Mouse (Mus musculus): ENCODE measurements around the gene Ran. TPM values are rescaled to one million over a fixed set of nuclear protein-coding genes. Genes with fewer than 3 reads are reported as not detected.

Gene Ran
- polyA plus RNA-seq, 1 experiment = 49.7 TPM

GRCm38 (mm10) chr5:129045641-129046580 is 26.0 kb downstream of the Ran start:
- WGBS = 77% methylated on average over 26 of the region's 26 CpGs

GRCm38 (mm10) chr5:129049372-129049771 is 29.5 kb downstream of the Ran start:
- no peaks in the 10 kb centered on the region for H3K36me3 ChIP-seq (ENCODE audit: control insufficient read depth, insufficient read depth, low read length)
- TF ChIP-seq CTCF (IDR thresholded peaks at IDR 0.05; ENCODE audit: extremely low read depth, insufficient read depth, insufficient read length, insufficient replicate concordance) (no peak), POLR2A (IDR thresholded peaks at IDR 0.05; ENCODE audit: low read depth, low read length) (no peak)
- 87% methylated on average over 9 of the region's 9 CpGs for WGBS
- no peaks in the 10 kb centered on the region for H3K4me1 ChIP-seq (ENCODE audit: control insufficient read depth, insufficient read depth, insufficient read length)
- no peaks in the 10 kb centered on the region for H3K27me3 ChIP-seq (ENCODE audit: control insufficient read depth, insufficient read depth, low read length)
- no peak overlapping the region for H3K27ac ChIP-seq (ENCODE audit: insufficient read depth, low read length)
- DNase-seq (ENCODE audit: low read depth in 1 of 2, low spot score in 2 of 2) = no peak
- no peak overlapping the region for H3K4me3 ChIP-seq (ENCODE audit: extremely low read depth, insufficient read depth, insufficient read length)

More at GRCm38 (mm10) chr5:129045641-129046580, 26.0 kb downstream of the Ran start:
- TF ChIP-seq CTCF (IDR thresholded peaks at IDR 0.05; ENCODE audit: extremely low read depth, insufficient read depth, insufficient read length, insufficient replicate concordance) (no peak), POLR2A (IDR thresholded peaks at IDR 0.05; ENCODE audit: low read depth, low read length) (no peak)
- no peak for DNase-seq (ENCODE audit: low read depth in 1 of 2, low spot score in 2 of 2)
- H3K4me1 ChIP-seq (ENCODE audit: control insufficient read depth, insufficient read depth, insufficient read length) = no peaks in the 10 kb centered on the region
- no peak overlapping the region for H3K27ac ChIP-seq (ENCODE audit: insufficient read depth, low read length)
- no peak overlapping the region for H3K4me3 ChIP-seq (ENCODE audit: extremely low read depth, insufficient read depth, insufficient read length)
- no peaks in the 10 kb centered on the region for H3K27me3 ChIP-seq (ENCODE audit: control insufficient read depth, insufficient read depth, low read length)
- no peaks in the 10 kb centered on the region for H3K36me3 ChIP-seq (ENCODE audit: control insufficient read depth, insufficient read depth, low read length)

GRCm38 (mm10) chr5:129051910-129052309 is 32.0 kb downstream of the Ran start:
- Histone ChIP-seq H3K27me3 (ENCODE audit: control insufficient read depth, insufficient read depth, low read length) (no peaks in the 10 kb centered on the region), H3K27ac (ENCODE audit: insufficient read depth, low read length) (no peak overlapping the region), H3K4me3 (ENCODE audit: extremely low read depth, insufficient read depth, insufficient read length) (no peak overlapping the region), H3K4me1 (ENCODE audit: control insufficient read depth, insufficient read depth, insufficient read length) (no peaks in the 10 kb centered on the region), H3K36me3 (ENCODE audit: control insufficient read depth, insufficient read depth, low read length) (no peaks in the 10 kb centered on the region)
- 71% methylated on average over 3 of the region's 3 CpGs for WGBS
- DNase-seq (ENCODE audit: low read depth in 1 of 2, low spot score in 2 of 2) = no peak
- TF ChIP-seq CTCF (IDR thresholded peaks at IDR 0.05; ENCODE audit: extremely low read depth, insufficient read depth, insufficient read length, insufficient replicate concordance) = no peak
- no peak for TF ChIP-seq POLR2A (IDR thresholded peaks at IDR 0.05; ENCODE audit: low read depth, low read length)

GRCm38 (mm10) chr5:129052636-129053355 is 32.9 kb downstream of the Ran start:
- no peak overlapping the region for H3K27ac ChIP-seq (ENCODE audit: insufficient read depth, low read length)
- H3K36me3 ChIP-seq (ENCODE audit: control insufficient read depth, insufficient read depth, low read length) = no peaks in the 10 kb centered on the region
- H3K27me3 ChIP-seq (ENCODE audit: control insufficient read depth, insufficient read depth, low read length) = no peaks in the 10 kb centered on the region
- 57% methylated on average over 20 of the region's 20 CpGs for WGBS
- no peak overlapping the region for H3K4me3 ChIP-seq (ENCODE audit: extremely low read depth, insufficient read depth, insufficient read length)
- DNase-seq (ENCODE audit: low read depth in 1 of 2, low spot score in 2 of 2) = no peak
- H3K4me1 ChIP-seq (ENCODE audit: control insufficient read depth, insufficient read depth, insufficient read length) = no peaks in the 10 kb centered on the region
- no peak for TF ChIP-seq POLR2A (IDR thresholded peaks at IDR 0.05; ENCODE audit: low read depth, low read length)

DNA sequence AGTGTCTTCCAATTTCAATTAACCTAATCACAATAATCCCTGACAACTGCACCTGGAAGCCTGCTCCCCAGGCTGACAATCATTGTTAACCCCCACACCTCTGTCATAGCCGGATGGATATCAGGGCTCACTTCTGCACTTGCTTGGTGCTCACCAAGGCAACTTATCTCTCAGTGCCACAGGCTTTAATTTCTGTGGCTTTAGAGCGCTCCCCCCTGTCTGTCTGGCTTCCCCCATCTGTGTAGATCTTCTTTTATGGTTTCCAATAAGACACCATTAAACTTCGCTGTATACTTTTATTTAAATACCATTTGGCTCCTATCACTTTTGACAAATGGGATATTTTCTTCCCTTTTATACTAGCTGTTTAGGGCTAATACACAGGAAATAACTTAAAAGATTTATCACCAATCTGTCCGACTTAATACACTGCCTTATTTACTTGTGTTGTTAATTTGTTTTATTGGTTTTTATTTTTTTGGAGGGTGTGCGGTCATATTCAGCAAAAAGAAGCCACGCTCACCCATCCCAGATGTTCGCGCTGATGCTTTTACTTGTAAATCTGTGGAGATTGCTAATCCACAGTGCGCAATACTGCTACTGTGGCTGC is 34.9 kb downstream of the Ran start:
- no peak for DNase-seq (ENCODE audit: low read depth in 1 of 2, low spot score in 2 of 2)
- TF ChIP-seq POLR2A (IDR thresholded peaks at IDR 0.05; ENCODE audit: low read depth, low read length) (no peak), CTCF (IDR thresholded peaks at IDR 0.05; ENCODE audit: extremely low read depth, insufficient read depth, insufficient read length, insufficient replicate concordance) (no peak)
- 80% methylated on average over 9 of the region's 9 CpGs for WGBS
- Histone ChIP-seq H3K36me3 (ENCODE audit: control insufficient read depth, insufficient read depth, low read length) (no peaks in the 10 kb centered on the region), H3K27ac (ENCODE audit: insufficient read depth, low read length) (no peak overlapping the region), H3K27me3 (ENCODE audit: control insufficient read depth, insufficient read depth, low read length) (no peaks in the 10 kb centered on the region), H3K4me3 (ENCODE audit: extremely low read depth, insufficient read depth, insufficient read length) (no peak overlapping the region), H3K4me1 (ENCODE audit: control insufficient read depth, insufficient read depth, insufficient read length) (no peaks in the 10 kb centered on the region)

DNA sequence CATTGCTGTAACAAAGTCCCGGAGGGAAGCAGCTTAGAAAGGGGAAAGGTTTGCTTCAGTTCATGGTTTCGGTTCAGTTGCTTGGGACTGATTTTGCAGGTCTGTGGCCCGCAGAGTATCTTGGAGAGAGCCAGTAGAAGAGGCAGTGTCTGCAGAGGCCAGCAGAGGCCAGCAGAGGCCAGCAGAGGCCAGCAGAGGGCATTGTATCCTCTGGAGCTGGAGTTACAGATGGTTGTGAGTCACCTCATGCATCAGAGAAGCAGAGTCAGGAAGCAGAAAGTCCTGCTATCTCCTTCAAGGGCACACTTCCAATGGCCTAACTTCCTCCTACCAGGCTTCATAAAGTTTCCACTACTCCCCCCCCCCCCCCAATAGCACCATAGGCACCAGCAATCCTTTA is 39.2 kb downstream of the Ran start:
- H3K4me3 ChIP-seq (ENCODE audit: extremely low read depth, insufficient read depth, insufficient read length) = no peak overlapping the region
- no peaks in the 10 kb centered on the region for H3K27me3 ChIP-seq (ENCODE audit: control insufficient read depth, insufficient read depth, low read length)
- no peaks in the 10 kb centered on the region for H3K36me3 ChIP-seq (ENCODE audit: control insufficient read depth, insufficient read depth, low read length)
- no peak for DNase-seq (ENCODE audit: low read depth in 1 of 2, low spot score in 2 of 2)
- no peak overlapping the region for H3K27ac ChIP-seq (ENCODE audit: insufficient read depth, low read length)
- no peak for TF ChIP-seq POLR2A (IDR thresholded peaks at IDR 0.05; ENCODE audit: low read depth, low read length)
- no peak for TF ChIP-seq CTCF (IDR thresholded peaks at IDR 0.05; ENCODE audit: extremely low read depth, insufficient read depth, insufficient read length, insufficient replicate concordance)
- 78% methylated on average over 3 of the region's 3 CpGs for WGBS
- H3K4me1 ChIP-seq (ENCODE audit: control insufficient read depth, insufficient read depth, insufficient read length) = no peaks in the 10 kb centered on the region
